Mouse (Mus musculus) heart, postnatal 0 days (tissue): ENCODE measurements around the gene Rmdn2.

Experiments used
- CTCF ChIP-seq: IDR thresholded peaks from 2 replicates; pipeline ENCODE4 v1.5.1; 2016; ENCODE audit warnings: antibody characterized with exemption, control low read depth, low read depth
- EP300 ChIP-seq: IDR thresholded peaks from 2 replicates; pipeline ENCODE4 v1.6.1; 2016; ENCODE audit warnings: antibody characterized with exemption, low read depth

DNA sequence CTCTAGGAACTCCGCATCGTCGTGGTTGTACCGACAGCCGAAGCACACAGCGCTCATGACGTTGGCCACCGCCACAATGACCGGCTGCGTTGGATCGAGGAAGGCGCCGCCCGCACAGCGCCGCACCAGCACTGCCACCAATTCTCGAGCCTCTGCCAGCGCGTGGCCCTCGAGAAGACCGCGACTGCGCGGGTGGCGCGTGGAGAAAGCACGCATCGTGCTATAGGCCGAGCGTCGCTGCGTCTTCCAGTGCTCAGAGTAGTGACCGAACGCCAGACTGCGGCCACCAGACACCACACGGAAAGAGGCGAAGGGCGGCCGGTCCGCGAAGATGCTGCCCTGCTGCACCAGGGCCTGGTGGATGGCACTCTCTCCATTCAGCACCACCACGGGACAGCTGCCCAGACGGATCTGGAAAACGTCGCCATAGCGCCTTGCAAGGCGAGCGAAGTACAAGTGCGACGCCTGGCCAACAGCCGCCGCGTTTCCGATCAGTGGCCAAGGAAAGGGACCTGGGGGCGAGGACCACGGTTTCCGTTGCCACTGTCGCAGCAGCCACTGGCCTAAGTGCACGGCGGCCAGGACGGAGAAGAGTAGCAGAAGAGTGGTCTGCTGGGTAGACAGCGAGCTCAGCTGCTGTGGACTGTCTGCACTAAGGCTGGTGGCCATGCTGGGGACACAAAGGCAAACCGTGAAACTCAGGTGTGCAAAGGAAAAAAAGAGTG lies 102.1 kb downstream of the Rmdn2 start:
- TF ChIP-seq CTCF (no peak), EP300 (no peak)
